Mouse (Mus musculus) adrenal gland (tissue): ENCODE results near the gene Nfasc.

Source experiments
- intact Hi-C: fragments of 180-260 bp; cut with DNase I; formaldehyde crosslinking; loops from one replicate; pipeline ENCODE4 v1.15.1; 2025

Nfasc gene

GRCm38 (mm10) chr1:132542762-132543306 lies 198.8 kb downstream of the Nfasc start, which contains the start of gene Cntn2:
Cntn2 (minus strand) TSS chr1:132543256.
- intact Hi-C loops, result no loop called here

DNA sequence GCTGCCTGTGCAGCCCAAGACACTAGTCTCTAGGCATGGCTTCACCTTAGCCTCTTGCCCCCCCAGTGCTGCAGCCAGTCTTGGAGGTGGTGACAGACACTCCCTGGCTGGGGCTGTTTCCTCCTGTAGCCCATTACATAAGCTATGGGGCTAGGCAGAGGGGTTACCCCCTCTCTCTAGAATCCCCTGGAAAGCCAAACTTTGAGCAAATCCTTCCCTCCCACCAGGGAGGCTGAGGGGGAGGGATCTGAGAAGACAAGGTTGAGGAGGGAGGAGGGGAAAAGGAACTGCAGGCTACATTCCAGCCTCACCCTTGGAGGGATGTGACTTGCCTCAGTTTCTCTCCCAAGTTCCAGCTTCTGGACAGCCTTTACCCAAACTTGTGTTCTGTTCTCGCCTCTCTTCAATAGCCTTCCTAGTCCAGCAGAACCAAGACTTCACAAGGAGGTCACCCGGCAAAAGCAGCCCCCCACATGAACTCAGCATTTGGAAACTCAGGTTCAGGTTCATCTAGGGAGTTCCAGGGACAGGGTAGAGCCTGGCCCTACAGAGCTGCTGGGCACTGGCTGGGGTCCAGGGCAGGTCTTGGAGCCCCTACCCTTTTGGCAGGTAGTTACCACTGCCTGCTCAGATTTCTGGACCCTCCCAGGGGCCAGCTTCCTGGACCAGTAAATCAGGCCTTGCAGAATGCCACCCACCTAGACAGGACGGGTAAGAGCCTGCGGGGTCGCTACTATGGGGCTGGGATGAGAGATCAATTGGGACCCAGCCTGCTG lies 199.6 kb downstream of the Nfasc start:
- intact Hi-C loops, result no loop called here

DNA sequence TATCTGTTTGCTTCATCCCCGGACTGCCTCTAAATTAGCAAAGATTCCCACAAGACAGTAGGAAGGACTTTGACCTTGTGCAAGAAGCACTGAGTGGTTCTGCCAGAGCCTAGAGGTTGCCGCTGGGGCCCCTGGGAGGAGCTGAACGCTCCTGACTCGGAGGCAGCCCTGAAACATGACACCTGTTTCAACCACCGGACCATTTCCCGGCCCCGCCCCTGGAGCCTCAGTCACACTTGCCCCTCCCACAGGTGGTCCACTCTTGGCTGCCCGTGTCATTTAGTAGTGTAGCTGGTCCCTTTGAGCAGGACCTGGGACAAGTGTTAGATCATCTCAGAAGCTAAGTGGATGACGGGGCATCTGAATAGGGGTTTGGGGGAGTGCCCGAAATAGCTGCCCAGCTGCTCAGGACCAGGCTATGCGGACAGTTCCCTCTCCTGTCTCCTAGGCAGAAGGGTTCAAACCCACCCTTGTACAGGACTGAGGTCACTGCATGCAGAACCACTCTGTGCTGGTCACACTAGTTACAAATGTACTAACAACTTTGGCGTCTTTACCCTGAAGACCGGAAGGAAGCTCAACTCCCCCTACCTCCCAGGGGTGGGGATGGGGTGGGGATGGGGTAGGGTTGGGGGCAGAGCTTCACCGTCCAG lies 200.3 kb downstream of the Nfasc start:
- intact Hi-C loops, result no loop called here

DNA sequence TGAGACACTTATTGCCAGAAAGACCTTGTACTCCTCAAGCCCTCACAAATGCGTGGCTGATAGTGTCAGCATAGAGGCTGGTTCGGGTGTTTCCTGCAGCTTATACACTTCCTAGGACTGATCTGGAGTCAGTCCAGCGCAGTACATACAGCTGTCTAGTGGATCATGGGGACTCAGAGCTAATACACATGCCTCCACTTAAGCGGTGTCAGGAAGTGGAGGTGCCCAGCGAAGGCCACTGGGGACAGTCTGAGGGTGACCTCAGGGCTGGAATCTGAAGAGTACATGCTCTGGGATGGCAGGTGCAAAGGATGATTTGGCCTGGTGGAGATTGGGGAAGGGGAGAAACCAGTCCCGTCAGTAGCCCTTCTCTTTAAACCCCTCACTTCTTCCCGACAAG lies 200.9 kb downstream of the Nfasc start:
- intact Hi-C loops, result no loop called here

DNA sequence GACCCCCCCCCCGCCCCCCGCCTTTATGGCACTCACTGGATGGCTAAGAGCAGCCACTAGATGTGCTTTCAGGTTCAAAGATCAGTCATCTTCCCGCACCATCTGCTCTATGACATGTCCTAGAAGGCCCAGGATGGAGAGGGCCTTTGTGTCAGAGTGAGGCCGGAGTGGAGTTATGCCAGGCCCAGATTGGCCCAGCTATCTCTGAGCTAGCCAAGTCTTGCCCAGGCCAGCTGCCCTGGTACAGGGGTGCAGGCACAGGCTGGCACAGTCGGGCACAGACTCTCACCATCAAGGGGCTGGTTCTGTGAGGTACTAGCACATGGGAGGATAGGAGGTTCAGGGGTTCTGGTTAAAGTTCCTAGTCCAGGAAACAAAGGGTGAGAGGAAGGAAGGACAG lies 203.9 kb downstream of the Nfasc start:
- intact Hi-C loops, result no loop called here

GRCm38 (mm10) chr1:132536416-132536815 lies 205.2 kb downstream of the Nfasc start:
- intact Hi-C loops, result no loop called here

- intact Hi-C loops, result no loop called here
Observed at GRCm38 (mm10) chr1:132535541-132535940, 206.1 kb downstream of the Nfasc start.

DNA sequence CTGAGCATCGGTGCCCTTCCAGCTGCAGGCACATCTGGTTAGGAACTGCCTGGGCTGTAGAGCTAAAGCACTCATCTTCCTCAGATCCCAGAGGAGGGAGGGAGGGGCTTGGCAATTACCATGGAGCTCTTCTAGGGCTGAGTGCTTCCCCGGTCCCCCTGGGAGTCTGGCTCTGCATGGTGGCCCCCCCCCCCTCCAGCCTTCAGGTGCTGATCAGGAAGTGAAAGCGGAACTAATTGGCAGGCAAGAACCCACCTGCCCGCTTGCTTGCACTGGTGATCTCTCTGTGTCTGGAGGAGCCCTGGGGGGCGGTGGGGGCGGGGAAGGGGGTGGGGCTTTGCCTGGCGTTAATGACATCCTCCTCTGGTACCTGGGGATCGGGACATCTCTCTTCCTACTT lies 207.8 kb downstream of the Nfasc start:
- intact Hi-C loops, result no loop called here

GRCm38 (mm10) chr1:132532521-132532920 lies 209.1 kb downstream of the Nfasc start:
- intact Hi-C loops, result no loop called here

DNA sequence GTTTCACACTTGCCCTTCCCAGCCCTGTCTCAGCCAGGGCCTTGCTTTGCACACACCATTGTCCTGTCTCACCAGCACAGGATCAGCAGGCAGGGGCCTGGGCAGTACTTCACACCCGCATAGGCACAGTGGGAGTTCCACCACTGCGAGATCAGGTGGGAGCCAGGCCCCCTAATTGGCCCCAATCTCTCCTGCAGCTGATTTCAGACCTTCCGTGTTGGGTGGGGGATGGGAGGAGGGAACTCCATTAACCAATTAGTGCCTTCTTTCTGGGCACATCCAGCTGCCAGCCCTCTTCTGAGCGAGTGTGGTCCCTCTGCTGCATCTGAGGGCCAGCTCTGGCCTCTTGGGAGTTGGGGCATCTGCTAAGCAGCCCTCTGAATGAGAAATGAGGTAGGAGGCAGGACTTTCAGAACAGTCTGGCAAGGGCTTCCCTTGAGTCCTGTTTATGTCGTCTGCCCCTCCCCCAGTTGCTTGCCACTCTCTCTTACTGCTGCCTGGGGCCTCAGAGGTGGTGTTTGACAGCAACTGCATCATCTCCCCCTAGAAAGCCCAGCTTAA lies 210.9 kb downstream of the Nfasc start:
- intact Hi-C loops, result no loop called here

GRCm38 (mm10) chr1:132528647-132529334 lies 212.8 kb downstream of the Nfasc start:
- intact Hi-C loops, result no loop called here

GRCm38 (mm10) chr1:132528071-132528470 lies 213.5 kb downstream of the Nfasc start:
- intact Hi-C loops, result no loop called here

DNA sequence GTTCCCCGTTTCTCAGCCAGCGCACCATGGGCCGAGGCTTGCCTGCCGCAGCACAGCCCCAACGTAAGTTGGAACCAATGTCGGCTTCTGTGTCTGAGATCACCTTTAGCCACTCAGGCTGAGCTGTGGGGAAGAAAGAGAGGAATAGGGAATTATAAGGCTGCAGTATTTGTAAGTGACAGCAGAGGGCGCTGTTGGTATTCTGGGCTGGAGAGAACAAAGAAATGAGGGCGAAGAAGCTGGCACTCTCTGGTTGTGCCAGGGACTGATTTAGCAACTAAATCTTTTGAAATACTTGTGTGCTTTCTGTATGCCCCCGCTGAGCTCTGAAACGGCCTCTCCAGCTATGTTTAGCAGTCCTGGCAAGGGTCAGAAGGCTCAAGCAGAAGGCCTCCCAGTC lies 215.8 kb downstream of the Nfasc start:
- intact Hi-C loops, result loop anchor here (1.0 kb wide), 1 partner anchor 68 kb away; no protein-coding TSS in a partner anchor

GRCm38 (mm10) chr1:132523920-132524319 lies 217.7 kb downstream of the Nfasc start:
- intact Hi-C loops, result no loop called here

GRCm38 (mm10) chr1:132523048-132523447 lies 218.5 kb downstream of the Nfasc start:
- intact Hi-C loops, result no loop called here

GRCm38 (mm10) chr1:132520764-132521163 lies 220.8 kb downstream of the Nfasc start:
- intact Hi-C loops, result loop anchor here (1.0 kb wide), 1 partner anchor 153 kb away; no protein-coding TSS in a partner anchor

DNA sequence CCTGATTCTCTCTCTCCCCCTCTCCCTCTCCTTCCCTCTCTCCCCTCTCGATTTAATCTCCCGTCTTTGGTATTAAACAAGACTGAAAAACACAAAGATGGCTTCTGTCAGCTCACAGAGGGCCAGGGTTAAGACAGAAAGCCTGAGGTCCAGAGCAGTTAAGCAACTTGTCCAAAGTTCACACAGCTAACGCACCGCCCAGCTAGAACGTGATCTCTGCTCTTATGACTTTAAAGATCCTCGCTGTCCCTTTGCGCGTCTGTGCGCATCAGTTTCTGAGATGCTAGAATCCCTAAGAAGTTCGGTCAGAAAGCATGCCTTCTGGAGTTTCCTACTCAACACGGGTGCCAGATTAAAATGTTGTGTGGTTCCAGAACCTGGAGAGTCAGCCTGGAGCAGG lies 221.9 kb downstream of the Nfasc start:
- intact Hi-C loops, result loop anchor here (1.0 kb wide), 1 partner anchor 152 kb away; no protein-coding TSS in a partner anchor

DNA sequence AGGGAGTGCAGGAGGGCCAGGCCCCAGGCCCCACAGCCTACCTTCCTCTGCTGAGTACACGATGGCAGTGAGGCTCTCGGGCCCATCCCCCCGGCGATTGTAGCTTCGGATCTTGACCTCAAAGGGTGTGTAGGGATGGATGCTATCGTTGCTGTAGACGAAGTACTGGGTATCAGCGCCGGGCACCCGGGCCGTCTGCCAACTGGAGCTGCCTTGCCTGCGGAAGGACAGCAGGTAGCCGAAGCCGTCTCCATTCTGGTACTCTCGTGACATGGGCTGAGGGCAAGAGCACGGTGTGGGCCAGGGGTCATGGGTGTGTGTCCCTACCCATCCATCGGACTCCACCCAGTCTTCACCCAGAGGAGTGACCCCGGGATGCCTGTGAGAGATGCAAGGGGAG lies 223.0 kb downstream of the Nfasc start:
- intact Hi-C loops, result no loop called here

- intact Hi-C loops, result no loop called here
Observed at GRCm38 (mm10) chr1:132516776-132517175, 224.8 kb downstream of the Nfasc start.

- intact Hi-C loops, result no loop called here
Observed at GRCm38 (mm10) chr1:132515339-132515738, 226.3 kb downstream of the Nfasc start.
